Mouse (Mus musculus): ENCODE results near the gene Sdccag8. TPM values are rescaled to one million over a fixed set of nuclear protein-coding genes. Genes with fewer than 3 reads are reported as not detected.

Sdccag8 gene
- polyA plus RNA-seq, 1 experiment from 2014 or later = 25.7 TPM

GRCm38 (mm10) chr1:176818147-176818546 is 3.7 kb downstream of the Sdccag8 start:
- WGBS = 96% methylated on average over 2 of the region's 2 CpGs
- Histone ChIP-seq H3K9me3 (no peaks in the 10 kb centered on the region), H3K4me1 (replicated peaks) (peaks cover 18% of the 10 kb centered on the region), H3K4me3 (no peak overlapping the region), H3K36me3 (no peaks in the 10 kb centered on the region), H3K9ac (no peak overlapping the region), H3K27me3 (no peaks in the 10 kb centered on the region), H3K27ac (no peak overlapping the region), H3K4me2 (no peak overlapping the region)
- no peak for ATAC-seq (ENCODE audit: low FRiP score)

- no peak for ATAC-seq (ENCODE audit: low FRiP score)
- WGBS = 79% methylated on average over 6 of the region's 6 CpGs
- Histone ChIP-seq H3K9ac (no peak overlapping the region), H3K4me1 (replicated peaks) (peaks cover 18% of the 10 kb centered on the region), H3K27ac (no peak overlapping the region), H3K4me2 (no peak overlapping the region), H3K27me3 (no peaks in the 10 kb centered on the region), H3K4me3 (no peak overlapping the region), H3K9me3 (no peaks in the 10 kb centered on the region), H3K36me3 (no peaks in the 10 kb centered on the region)
Observed at GRCm38 (mm10) chr1:176818763-176819162, 4.3 kb downstream of the Sdccag8 start.

- Histone ChIP-seq H3K4me2 (no peak overlapping the region), H3K27ac (peak overlapping the region; percentile 62), H3K9me3 (no peaks in the 10 kb centered on the region), H3K9ac (no peak overlapping the region), H3K4me1 (replicated peaks) (peaks cover 11% of the 10 kb centered on the region), H3K27me3 (no peaks in the 10 kb centered on the region), H3K36me3 (no peaks in the 10 kb centered on the region), H3K4me3 (no peak overlapping the region)
- peak; percentile 32; the same call in 1 of the 2 replicates for ATAC-seq (ENCODE audit: low FRiP score)
- 37% methylated on average over 1 of the region's 1 CpGs for WGBS
Observed at GRCm38 (mm10) chr1:176821929-176822328, 7.5 kb downstream of the Sdccag8 start.

GRCm38 (mm10) chr1:176822949-176823348 is 8.5 kb downstream of the Sdccag8 start:
- H3K9me3 ChIP-seq = no peaks in the 10 kb centered on the region
- H3K4me3 ChIP-seq = no peak overlapping the region
- no peaks in the 10 kb centered on the region for H3K27me3 ChIP-seq
- H3K9ac ChIP-seq = no peak overlapping the region
- H3K4me1 ChIP-seq (replicated peaks) = peaks cover 11% of the 10 kb centered on the region
- H3K36me3 ChIP-seq = no peaks in the 10 kb centered on the region
- H3K27ac ChIP-seq = no peak overlapping the region
- H3K4me2 ChIP-seq = no peak overlapping the region
- ATAC-seq (ENCODE audit: low FRiP score) = no peak
- 83% methylated on average over 4 of the region's 4 CpGs for WGBS

- Histone ChIP-seq H3K4me1 (replicated peaks) (peaks cover 11% of the 10 kb centered on the region), H3K4me2 (no peak overlapping the region), H3K9me3 (no peaks in the 10 kb centered on the region), H3K27me3 (no peaks in the 10 kb centered on the region), H3K36me3 (no peaks in the 10 kb centered on the region), H3K4me3 (no peak overlapping the region), H3K27ac (no peak overlapping the region), H3K9ac (no peak overlapping the region)
- 86% methylated on average over 8 of the region's 8 CpGs for WGBS
- ATAC-seq (ENCODE audit: low FRiP score) = no peak
Observed at GRCm38 (mm10) chr1:176823889-176824288, 9.4 kb downstream of the Sdccag8 start.

GRCm38 (mm10) chr1:176824611-176825010 is 10.2 kb downstream of the Sdccag8 start:
- WGBS = 85% methylated on average over 6 of the region's 6 CpGs
- no peak for ATAC-seq (ENCODE audit: low FRiP score)

GRCm38 (mm10) chr1:176825084-176825483 is 10.6 kb downstream of the Sdccag8 start:
- no peak overlapping the region for H3K4me2 ChIP-seq
- 0 out of 2 replicates have a peak, but pooled peaks cover 3% of the 10 kb centered on the region for H3K36me3 ChIP-seq
- no peak overlapping the region for H3K9ac ChIP-seq
- no peak overlapping the region for H3K27ac ChIP-seq
- ATAC-seq (ENCODE audit: low FRiP score) = no peak
- no peaks in the 10 kb centered on the region for H3K27me3 ChIP-seq
- WGBS = 83% methylated on average over 4 of the region's 4 CpGs
- H3K4me3 ChIP-seq = no peak overlapping the region
- H3K4me1 ChIP-seq (replicated peaks) = peaks cover 11% of the 10 kb centered on the region
- H3K9me3 ChIP-seq = no peaks in the 10 kb centered on the region

More at GRCm38 (mm10) chr1:176824611-176825010, 10.2 kb downstream of the Sdccag8 start:
- H3K4me2 ChIP-seq = no peak overlapping the region
- H3K36me3 ChIP-seq = 0 out of 2 replicates have a peak, but pooled peaks cover 3% of the 10 kb centered on the region
- no peak overlapping the region for H3K27ac ChIP-seq
- H3K9me3 ChIP-seq = no peaks in the 10 kb centered on the region
- H3K27me3 ChIP-seq = no peaks in the 10 kb centered on the region
- peaks cover 11% of the 10 kb centered on the region for H3K4me1 ChIP-seq (replicated peaks)
- H3K9ac ChIP-seq = no peak overlapping the region
- no peak overlapping the region for H3K4me3 ChIP-seq

- no peaks in the 10 kb centered on the region for H3K27me3 ChIP-seq
- no peak overlapping the region for H3K4me2 ChIP-seq
- H3K4me3 ChIP-seq = no peak overlapping the region
- H3K4me1 ChIP-seq (replicated peaks) = peaks cover 9% of the 10 kb centered on the region
- peaks cover 3% of the 10 kb centered on the region; the same call in 1 of the 2 replicates for H3K36me3 ChIP-seq
- no peak overlapping the region for H3K27ac ChIP-seq
- WGBS = 87% methylated on average over 11 of the region's 11 CpGs
- no peaks in the 10 kb centered on the region for H3K9me3 ChIP-seq
- ATAC-seq (ENCODE audit: low FRiP score) = no peak
- no peak overlapping the region for H3K9ac ChIP-seq
Observed at GRCm38 (mm10) chr1:176826186-176826585, 11.7 kb downstream of the Sdccag8 start.

- 88% methylated on average over 4 of the region's 4 CpGs for WGBS
Observed at GRCm38 (mm10) chr1:176826931-176827330, 12.5 kb downstream of the Sdccag8 start.

GRCm38 (mm10) chr1:176827365-176827764 is 12.9 kb downstream of the Sdccag8 start:
- no peak overlapping the region for H3K4me3 ChIP-seq
- H3K4me2 ChIP-seq = no peak overlapping the region
- peaks cover 8% of the 10 kb centered on the region for H3K36me3 ChIP-seq
- WGBS = 86% methylated on average over 4 of the region's 4 CpGs
- no peaks in the 10 kb centered on the region for H3K27me3 ChIP-seq
- no peak for ATAC-seq (ENCODE audit: low FRiP score)
- no peaks in the 10 kb centered on the region for H3K9me3 ChIP-seq
- H3K4me1 ChIP-seq (replicated peaks) = no peaks in the 10 kb centered on the region
- H3K27ac ChIP-seq = no peak overlapping the region
- no peak overlapping the region for H3K9ac ChIP-seq

More at GRCm38 (mm10) chr1:176826931-176827330, 12.5 kb downstream of the Sdccag8 start:
- Histone ChIP-seq H3K4me2 (no peak overlapping the region), H3K36me3 (peaks cover 8% of the 10 kb centered on the region), H3K9me3 (no peaks in the 10 kb centered on the region), H3K27ac (no peak overlapping the region), H3K4me3 (no peak overlapping the region), H3K4me1 (replicated peaks) (peaks cover 2% of the 10 kb centered on the region), H3K27me3 (no peaks in the 10 kb centered on the region), H3K9ac (no peak overlapping the region)
- no peak for ATAC-seq (ENCODE audit: low FRiP score)

GRCm38 (mm10) chr1:176827945-176828485 is 13.6 kb downstream of the Sdccag8 start:
- H3K4me3 ChIP-seq = no peak overlapping the region
- no peaks in the 10 kb centered on the region for H3K9me3 ChIP-seq
- ATAC-seq (ENCODE audit: low FRiP score) = no peak
- H3K27me3 ChIP-seq = no peaks in the 10 kb centered on the region
- 79% methylated on average over 5 of the region's 5 CpGs for WGBS
- no peak overlapping the region for H3K27ac ChIP-seq
- H3K4me2 ChIP-seq = no peak overlapping the region
- H3K4me1 ChIP-seq (replicated peaks) = no peaks in the 10 kb centered on the region
- peaks cover 8% of the 10 kb centered on the region for H3K36me3 ChIP-seq
- H3K9ac ChIP-seq = no peak overlapping the region

- Histone ChIP-seq H3K27me3 (no peaks in the 10 kb centered on the region), H3K9ac (no peak overlapping the region), H3K36me3 (peaks cover 8% of the 10 kb centered on the region), H3K9me3 (no peaks in the 10 kb centered on the region), H3K27ac (no peak overlapping the region), H3K4me1 (replicated peaks) (no peaks in the 10 kb centered on the region), H3K4me2 (no peak overlapping the region), H3K4me3 (no peak overlapping the region)
- 96% methylated on average over 12 of the region's 12 CpGs for whole genome bisulfite sequencing
- ATAC-seq (ENCODE audit: low FRiP score) = no peak
Observed at GRCm38 (mm10) chr1:176828666-176829065, 14.2 kb downstream of the Sdccag8 start.

- Histone ChIP-seq H3K9ac (no peak overlapping the region), H3K36me3 (peaks cover 8% of the 10 kb centered on the region), H3K4me3 (no peak overlapping the region), H3K4me2 (no peak overlapping the region), H3K9me3 (no peaks in the 10 kb centered on the region), H3K27ac (no peak overlapping the region), H3K27me3 (peaks cover 20% of the 10 kb centered on the region; the same call in 1 of the 2 replicates), H3K4me1 (replicated peaks) (peaks cover 8% of the 10 kb centered on the region)
- no peak for ATAC-seq (ENCODE audit: low FRiP score)
- WGBS = 83% methylated on average over 2 of the region's 2 CpGs
Observed at GRCm38 (mm10) chr1:176832071-176832470, 17.6 kb downstream of the Sdccag8 start.

Measured in hindbrain, embryonic 13.5 days (tissue).